9 mouse cellular contexts compared by ENCODE assay signal in the genomic region with DNA sequence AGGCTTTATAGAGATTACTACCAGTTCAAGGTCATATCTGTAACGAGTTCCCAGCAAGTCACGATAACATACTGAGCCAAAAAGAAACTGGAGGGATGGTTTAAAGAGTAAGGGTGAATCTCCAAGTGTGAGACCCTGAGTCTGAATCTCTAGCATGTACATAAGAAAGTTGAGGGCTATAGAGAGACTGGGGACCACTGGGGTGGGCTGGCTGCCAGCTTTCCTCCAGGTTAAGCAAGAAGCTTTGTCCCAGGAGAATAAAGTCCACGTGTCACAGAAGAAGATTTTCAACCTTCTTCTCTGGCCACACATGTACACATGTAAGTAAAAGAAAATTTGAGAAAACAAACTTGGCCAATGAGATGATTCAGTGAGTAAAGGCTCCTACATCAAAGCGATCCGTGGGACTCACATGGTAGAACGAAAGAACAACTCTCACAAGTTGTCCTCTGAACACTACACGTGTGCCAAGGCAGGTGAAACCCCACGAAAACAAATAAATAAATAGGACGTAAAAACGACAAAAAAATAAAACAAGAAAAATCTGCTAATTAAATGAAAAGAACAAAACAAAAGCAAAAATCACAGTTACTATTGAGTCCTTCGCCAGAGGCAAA. TPM values are rescaled to one million over a fixed set of nuclear protein-coding genes. Genes with fewer than 3 reads are reported as not detected.
A peak's percentile ranks its signal among the peaks of the same experiment; 100 is the strongest.
DNase-seq lines count a peak whose midpoint lies in the region; ATAC-seq and TF ChIP-seq lines count a peak whose summit lies in the region.
"Had no signal": no experiment of that assay in that cellular context is flagged by ENCODE, and none has a peak within 500 bp of the region (broad histone marks: within the 10 kb centered on the region; RNA-seq: fewer than 3 reads in every experiment).

No protein-coding gene starts in this region.

- DNase-seq in heart, postnatal 36 days: no peak
- DNase-seq in limb, embryonic 14.5 days (ENCODE audit: low spot score): no peak
- DNase-seq in stomach, postnatal 0 days (ENCODE audit: low spot score): no peak
- no peak for DNase-seq in layer of hippocampus, postnatal 36 days
- DNase-seq in adrenal gland, postnatal 36 days: no peak

- H3K4me1 ChIP-seq in heart, embryonic 12.5 days (replicated peaks): peaks cover 6% of the 10 kb centered on the region
- H3K4me1 ChIP-seq in brown adipose tissue, adult 24 weeks (ENCODE audit: control insufficient read depth, insufficient read depth, insufficient read length, low read length): no peaks in the 10 kb centered on the region
- peaks cover 2 to 4% of the 10 kb centered on the region in 2 experiments; a peak in 3 of 4 replicates for H3K4me1 ChIP-seq in heart, embryonic 14.5 days (ENCODE audit: control insufficient read depth in 2 of 2, insufficient read depth in 2 of 2, low read length in 2 of 2)
- peaks cover 6% of the 10 kb centered on the region for H3K4me1 ChIP-seq in limb, embryonic 14.5 days (ENCODE audit: control insufficient read depth, insufficient read depth, low read length)
- no peaks in the 10 kb centered on the region for H3K4me1 ChIP-seq in stomach, postnatal 0 days (replicated peaks; ENCODE audit: control insufficient read depth, insufficient read depth)

- 56% methylated on average over 11 of the region's 11 CpGs for WGBS in heart, embryonic 12.5 days
- WGBS in heart, embryonic 14.5 days: 56% methylated on average over 11 of the region's 11 CpGs
- 53% methylated on average over 11 of the region's 11 CpGs for WGBS in limb, embryonic 14.5 days
- WGBS in stomach, postnatal 0 days: 57% methylated on average over 11 of the region's 11 CpGs

- ATAC-seq in heart, embryonic 12.5 days (ENCODE audit: insufficient number of reproducible peaks, low FRiP score): no peak
- ATAC-seq in heart, embryonic 14.5 days (ENCODE audit: insufficient number of reproducible peaks, insufficient read depth, low FRiP score, low read depth): no peak
- ATAC-seq in limb, embryonic 14.5 days (ENCODE audit: low FRiP score, low read depth): no peak
- ATAC-seq in stomach, postnatal 0 days (ENCODE audit: low FRiP score, low TSS enrichment): no peak

- H3K27ac ChIP-seq in heart, embryonic 12.5 days (ENCODE audit: poor library complexity, severe bottlenecking): no peak overlapping the region
- no peak overlapping the region for H3K27ac ChIP-seq in brown adipose tissue, adult 24 weeks (replicated peaks; ENCODE audit: low read depth, low read length)
- H3K27ac ChIP-seq in heart, embryonic 14.5 days (replicated peaks in 1 of 2; ENCODE audit: control insufficient read depth in 1 of 2, insufficient read depth in 1 of 2, low read depth in 2 of 2, low read length in 2 of 2): no peak overlapping the region
- H3K27ac ChIP-seq in limb, embryonic 14.5 days (replicated peaks; ENCODE audit: low read depth, low read length): no peak overlapping the region
- H3K27ac ChIP-seq in stomach, postnatal 0 days (replicated peaks): no peak overlapping the region

- no peaks in the 10 kb centered on the region for H3K36me3 ChIP-seq in heart, embryonic 12.5 days
- H3K36me3 ChIP-seq in heart, embryonic 14.5 days (ENCODE audit: control insufficient read depth, insufficient read depth, low read length): no peaks in the 10 kb centered on the region
- no peaks in the 10 kb centered on the region for H3K36me3 ChIP-seq in limb, embryonic 14.5 days (ENCODE audit: control insufficient read depth, insufficient read depth, low read length)
- no peaks in the 10 kb centered on the region for H3K36me3 ChIP-seq in stomach, postnatal 0 days (ENCODE audit: control insufficient read depth, insufficient read depth, low read length)

- H3K9me3 ChIP-seq in heart, embryonic 12.5 days (replicated peaks): no peaks in the 10 kb centered on the region
- no peaks in the 10 kb centered on the region for H3K9me3 ChIP-seq in heart, embryonic 14.5 days (ENCODE audit: control insufficient read depth, low read length)
- no peaks in the 10 kb centered on the region for H3K9me3 ChIP-seq in limb, embryonic 14.5 days (ENCODE audit: control insufficient read depth, low read length)
- H3K9me3 ChIP-seq in stomach, postnatal 0 days (ENCODE audit: control insufficient read depth, low read length): no peaks in the 10 kb centered on the region

- H3K27me3 ChIP-seq in heart, embryonic 12.5 days (replicated peaks): peaks cover 6% of the 10 kb centered on the region
- 0 out of 2 replicates have a peak, but pooled peaks cover 5% of the 10 kb centered on the region for H3K27me3 ChIP-seq in heart, embryonic 14.5 days (ENCODE audit: control insufficient read depth, insufficient read depth, low read length)
- no peaks in the 10 kb centered on the region for H3K27me3 ChIP-seq in limb, embryonic 14.5 days (ENCODE audit: control insufficient read depth, insufficient read depth, low read length)
- H3K27me3 ChIP-seq in stomach, postnatal 0 days (ENCODE audit: control insufficient read depth, insufficient read depth, low read length): no peaks in the 10 kb centered on the region

- intact Hi-C loops in heart, postnatal 36 days (cut with DNase I): loop anchor here (1.0 to 2.0 kb wide), 2 partner anchors 71 to 104 kb away; no protein-coding TSS in a partner anchor

- H3K4me2 ChIP-seq in heart, embryonic 12.5 days: peak overlapping the region; percentile 75
- peak overlapping the region; percentile 74 for H3K4me2 ChIP-seq in heart, embryonic 14.5 days (ENCODE audit: low read length)
- H3K4me2 ChIP-seq in limb, embryonic 14.5 days (replicated peaks; ENCODE audit: low read depth, low read length, severe bottlenecking): peak overlapping the region; percentile 51
- peak overlapping the region; percentile 69 for H3K4me2 ChIP-seq in stomach, postnatal 0 days (replicated peaks; ENCODE audit: low read depth)

- TF ChIP-seq CTCF in stomach, postnatal 0 days (IDR thresholded peaks at IDR 0.05; ENCODE audit: low read depth): no peak

- peak overlapping the region; percentile 86 for H3K4me3 ChIP-seq in heart, embryonic 12.5 days
- H3K4me3 ChIP-seq in brown adipose tissue, adult 24 weeks (ENCODE audit: insufficient read depth, low read depth, low read length): peak overlapping the region; percentile 51
- H3K4me3 ChIP-seq in heart, embryonic 14.5 days (ENCODE audit: control insufficient read depth in 1 of 2, insufficient read depth in 1 of 2, low read depth in 1 of 2, low read length in 2 of 2): peak overlapping the region; percentile 60 to 95
- peak overlapping the region; percentile 73 for H3K4me3 ChIP-seq in limb, embryonic 14.5 days (replicated peaks; ENCODE audit: low read length)
- peak overlapping the region; percentile 70 for H3K4me3 ChIP-seq in stomach, postnatal 0 days (ENCODE audit: low read depth, low read length)

- no peak overlapping the region for H3K9ac ChIP-seq in heart, embryonic 12.5 days
- peak overlapping the region; percentile 50 for H3K9ac ChIP-seq in heart, embryonic 14.5 days (ENCODE audit: low read length)
- 0 out of 2 replicates have a peak overlapping the region, but pooled peaks have one; percentile 38 for H3K9ac ChIP-seq in limb, embryonic 14.5 days (ENCODE audit: low read depth, low read length, severe bottlenecking)
- H3K9ac ChIP-seq in stomach, postnatal 0 days (ENCODE audit: low read length): no peak overlapping the region

- TF ChIP-seq POLR2A in limb, embryonic 14.5 days (IDR thresholded peaks at IDR 0.05; ENCODE audit: borderline replicate concordance, extremely low read depth, insufficient read depth, insufficient read length): no peak

- no peak for TF ChIP-seq EP300 in stomach, postnatal 0 days (optimal IDR thresholded peaks at IDR 0.05)

RNA-seq across cellular contexts. Expression of a gene that starts 35.8 kb away (rescaled TPM):
- not detected in 2 replicates for polyA plus RNA-seq in heart, embryonic 12.5 days (2016; fragmentation: Nextera tagmentation; extraction: Ambion mirVana)
- total RNA-seq in heart, postnatal 36 days (2021): not detected
- polyA plus RNA-seq in brown adipose tissue, adult 24 weeks (2012; ENCODE audit: insufficient read depth, insufficient read length, missing spikeins): not detected in 2 replicates
- not detected in 2 replicates for polyA plus RNA-seq in heart, embryonic 14.5 days (2014; fragmentation: Nextera tagmentation; extraction: Ambion mirVana)
- not detected in 2 replicates for polyA plus RNA-seq in limb, embryonic 14.5 days (2012; rRNA removed)
- polyA plus RNA-seq in limb, embryonic 14.5 days (2014; fragmentation: Nextera tagmentation; extraction: Ambion mirVana): not detected in 2 replicates
- not detected in 2 replicates for polyA plus RNA-seq in stomach, postnatal 0 days (2015; fragmentation: Nextera tagmentation; extraction: Ambion mirVana)
- total RNA-seq in layer of hippocampus, postnatal 36 days (2021): not detected
- not detected for total RNA-seq in adrenal gland, postnatal 36 days (2021)
- total RNA-seq: hematopoietic stem cell, adult 5-6 weeks had no signal

Comparison
In these comparisons a context has a peak if more than half of its experiments do, and no peak if none do; other contexts are left out.
1. H3K9ac ChIP-seq: peak in heart, embryonic 14.5 days (single experiment) and limb, embryonic 14.5 days (single experiment); none in heart, embryonic 12.5 days (single experiment) and stomach, postnatal 0 days (single experiment).
2. Peak in every context shown above with its lines, with median percentiles within 50 percentile points of each other: H3K4me2 ChIP-seq and H3K4me3 ChIP-seq.